Mouse (Mus musculus): ENCODE measurements around the gene Mcub.

Gene Mcub

GRCm38 (mm10) chr3:129969432-129970395 is at the start of gene Mcub:
Gene Mcub (minus strand): TSS chr3:129970206.
- in situ Hi-C loops (cut with MboI, MseI), result no loop called here

GRCm38 (mm10) chr3:130012943-130013342 is 42.9 kb upstream of the Mcub start:
- in situ Hi-C loops (cut with MboI, MseI), result no loop called here

GRCm38 (mm10) chr3:130011236-130011635 is 41.2 kb upstream of the Mcub start:
- in situ Hi-C loops (cut with MboI, MseI), result no loop called here

- in situ Hi-C loops (cut with MboI, MseI), result no loop called here
Observed at GRCm38 (mm10) chr3:130006141-130006540, 36.1 kb upstream of the Mcub start.

- in situ Hi-C loops (cut with MboI, MseI), result no loop called here
Observed at GRCm38 (mm10) chr3:130000926-130001325, 30.9 kb upstream of the Mcub start.

- in situ Hi-C loops (cut with MboI, MseI), result no loop called here
Observed at GRCm38 (mm10) chr3:129998526-129998925, 28.5 kb upstream of the Mcub start.

- in situ Hi-C loops (cut with MboI, MseI), result no loop called here
Observed at GRCm38 (mm10) chr3:129998001-129998400, 28.0 kb upstream of the Mcub start.

- in situ Hi-C loops (cut with MboI, MseI), result no loop called here
Observed at GRCm38 (mm10) chr3:129997324-129997723, 27.3 kb upstream of the Mcub start.

GRCm38 (mm10) chr3:129987297-129987696 is 17.3 kb upstream of the Mcub start:
- in situ Hi-C loops (cut with MboI, MseI), result no loop called here

- in situ Hi-C loops (cut with MboI, MseI), result no loop called here
Observed at GRCm38 (mm10) chr3:129985335-129985734, 15.3 kb upstream of the Mcub start.

GRCm38 (mm10) chr3:129984797-129985196 is 14.8 kb upstream of the Mcub start:
- in situ Hi-C loops (cut with MboI, MseI), result no loop called here

- in situ Hi-C loops (cut with MboI, MseI), result no loop called here
Observed at GRCm38 (mm10) chr3:129982271-129982670, 12.3 kb upstream of the Mcub start.

- in situ Hi-C loops (cut with MboI, MseI), result no loop called here
Observed at GRCm38 (mm10) chr3:129981756-129982155, 11.8 kb upstream of the Mcub start.

- in situ Hi-C loops (cut with MboI, MseI), result no loop called here
Observed at GRCm38 (mm10) chr3:129979510-129979909, 9.5 kb upstream of the Mcub start.

GRCm38 (mm10) chr3:129978716-129979115 is 8.7 kb upstream of the Mcub start:
- in situ Hi-C loops (cut with MboI, MseI), result no loop called here

GRCm38 (mm10) chr3:129976317-129976716 is 6.3 kb upstream of the Mcub start:
- in situ Hi-C loops (cut with MboI, MseI), result no loop called here

GRCm38 (mm10) chr3:129970529-129971515 is 816 bp upstream of the Mcub start:
- in situ Hi-C loops (cut with MboI, MseI), result no loop called here

- in situ Hi-C loops (cut with MboI, MseI), result no loop called here
Observed at GRCm38 (mm10) chr3:129969031-129969430, 975 bp downstream of the Mcub start.

GRCm38 (mm10) chr3:129967874-129968273 is 2.1 kb downstream of the Mcub start:
- in situ Hi-C loops (cut with MboI, MseI), result no loop called here

- in situ Hi-C loops (cut with MboI, MseI), result no loop called here
Observed at GRCm38 (mm10) chr3:129964681-129965080, 5.3 kb downstream of the Mcub start.

GRCm38 (mm10) chr3:129962533-129962932 is 7.5 kb downstream of the Mcub start:
- in situ Hi-C loops (cut with MboI, MseI), result no loop called here

- in situ Hi-C loops (cut with MboI, MseI), result no loop called here
Observed at GRCm38 (mm10) chr3:129953296-129953695, 16.7 kb downstream of the Mcub start.
